Mouse (Mus musculus): ENCODE measurements around the gene Kif5c. TPM values are rescaled to one million over a fixed set of nuclear protein-coding genes. Genes with fewer than 3 reads are reported as not detected.

Kif5c gene
- total RNA-seq, 2 experiments from 2014 or later: 0.84 TPM; not detected in 1

GRCm38 (mm10) chr2:49814011-49814410, 194.9 kb downstream of the Kif5c start:
- ATAC-seq (replicated peaks; ENCODE audit: low FRiP score, poor library complexity, severe bottlenecking): no peak

- no peak for ATAC-seq (replicated peaks; ENCODE audit: low FRiP score, poor library complexity, severe bottlenecking)
Measured at GRCm38 (mm10) chr2:49815696-49816320, 196.7 kb downstream of the Kif5c start.

GRCm38 (mm10) chr2:49816549-49816948, 197.5 kb downstream of the Kif5c start:
- ATAC-seq (replicated peaks; ENCODE audit: low FRiP score, poor library complexity, severe bottlenecking): no peak

GRCm38 (mm10) chr2:49817151-49817550, 198.1 kb downstream of the Kif5c start:
- no peak for ATAC-seq (replicated peaks; ENCODE audit: low FRiP score, poor library complexity, severe bottlenecking)

GRCm38 (mm10) chr2:49818126-49818525, 199.0 kb downstream of the Kif5c start:
- no peak for ATAC-seq (replicated peaks; ENCODE audit: low FRiP score, poor library complexity, severe bottlenecking)

- ATAC-seq (replicated peaks; ENCODE audit: low FRiP score, poor library complexity, severe bottlenecking): no peak
Measured at GRCm38 (mm10) chr2:49822312-49822711, 203.2 kb downstream of the Kif5c start.

Other genes starting within 250 kb of the Kif5c start
- 10.1 and 15.5 TPM in 2 replicates for gene Epc2, start 167.8 kb upstream of the Kif5c start, total RNA-seq (2015; ENCODE audit: low replicate concordance)
- gene Epc2, start 167.8 kb upstream of the Kif5c start, total RNA-seq (2017; ENCODE audit: low replicate concordance): 23.4 and 32.5 TPM in 2 replicates
- 0.42 and 0.72 TPM in 2 replicates for gene Lypd6b, start 168.4 kb downstream of the Kif5c start, total RNA-seq (2015; ENCODE audit: low replicate concordance)
- gene Lypd6b, start 168.4 kb downstream of the Kif5c start, total RNA-seq (2017; ENCODE audit: low replicate concordance): 0.51 TPM in 1 of 2 replicates, not detected in the other

Measured in erythroid progenitor cell, adult 5-6 weeks (primary cell).